Mouse (Mus musculus): Measurements from ENCODE around the gene Sycp1.

DNA sequence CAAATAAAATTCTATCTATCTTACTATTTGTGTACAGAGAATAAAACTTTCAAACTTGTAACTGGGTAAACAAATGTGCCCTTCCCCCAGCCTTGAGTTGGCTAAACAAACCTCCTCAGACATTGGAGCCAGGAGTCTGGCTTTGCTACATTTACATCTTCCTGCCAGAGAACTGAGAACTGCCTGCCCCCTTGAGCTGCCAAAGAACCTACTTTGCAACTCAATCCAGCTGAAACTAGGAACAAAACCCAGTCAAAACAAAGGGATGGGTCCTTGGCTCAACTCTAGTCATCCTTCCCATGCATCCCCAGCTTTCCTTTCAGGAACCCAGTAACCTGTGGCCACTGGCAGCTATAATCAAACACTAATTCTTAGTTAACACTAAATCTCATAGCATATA lies 87.2 kb downstream of the Sycp1 start:
- TF ChIP-seq CTCF (IDR thresholded peaks at IDR 0.05; ENCODE audit: low read depth) (no peak), EP300 (IDR thresholded peaks at IDR 0.05; ENCODE audit: low read depth) (no peak)
